Mouse (Mus musculus) frontal cortex, postnatal 36 days (tissue): ENCODE results near the gene Ptpn3.

ENCODE experiments used
- DNase-seq, 2 experiments: peaks; one replicate each; pipeline ENCODE4 v3.0.0; 2022; ENCODE audit warnings: low spot score in 2 of 2

Gene Ptpn3

DNA sequence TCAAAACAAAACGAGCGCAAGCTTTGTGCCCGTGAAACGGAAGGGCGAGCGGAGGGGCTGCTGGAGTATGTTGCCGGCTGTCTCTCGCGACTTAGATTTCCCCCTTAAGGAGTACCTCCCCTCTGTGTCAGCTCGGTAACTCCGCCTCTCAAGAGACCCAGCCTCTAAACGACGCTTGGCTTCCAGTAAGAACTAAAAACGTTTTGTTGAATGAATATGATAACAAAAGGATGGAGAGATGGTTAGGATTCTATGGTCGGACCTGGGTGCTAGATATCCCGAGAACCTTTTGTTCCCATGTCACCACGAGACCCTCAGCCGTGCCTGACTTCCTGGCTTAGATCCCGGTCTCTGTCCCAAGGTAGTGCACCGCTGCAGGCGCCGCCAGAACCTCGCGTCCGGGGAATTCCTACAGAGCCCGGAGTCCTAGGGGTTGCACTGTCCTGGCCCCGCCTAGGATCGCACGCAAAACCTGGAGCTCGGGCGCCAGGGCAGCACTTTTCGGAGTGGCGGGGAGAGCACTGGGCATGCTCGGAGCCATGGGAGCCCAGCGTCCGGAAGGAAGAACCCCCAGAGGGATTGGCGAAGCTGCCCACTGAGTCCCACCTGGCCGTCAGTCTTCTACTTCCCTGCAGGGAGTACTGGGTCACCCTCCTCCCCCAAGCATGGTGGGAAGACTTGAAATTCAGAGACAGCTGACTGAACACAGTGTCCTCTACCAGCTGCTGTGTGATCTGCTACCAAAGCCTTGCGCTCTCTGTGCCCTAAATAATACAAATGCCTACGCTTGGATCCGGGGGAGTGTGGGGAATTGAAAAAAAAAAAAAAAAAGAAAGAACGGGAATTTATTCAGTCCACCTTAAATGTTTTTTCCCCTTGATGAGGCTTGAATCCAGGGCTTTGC lies at the start of gene Ptpn3:
Gene Ptpn3 (minus strand): TSS at position 428 of the 904 bp plus-strand sequence.
- DNase-seq, result peak; percentile 84 to 86

GRCm38 (mm10) chr4:57350541-57350940 lies 48.9 kb upstream of the Ptpn3 start:
- no peak for DNase-seq

DNA sequence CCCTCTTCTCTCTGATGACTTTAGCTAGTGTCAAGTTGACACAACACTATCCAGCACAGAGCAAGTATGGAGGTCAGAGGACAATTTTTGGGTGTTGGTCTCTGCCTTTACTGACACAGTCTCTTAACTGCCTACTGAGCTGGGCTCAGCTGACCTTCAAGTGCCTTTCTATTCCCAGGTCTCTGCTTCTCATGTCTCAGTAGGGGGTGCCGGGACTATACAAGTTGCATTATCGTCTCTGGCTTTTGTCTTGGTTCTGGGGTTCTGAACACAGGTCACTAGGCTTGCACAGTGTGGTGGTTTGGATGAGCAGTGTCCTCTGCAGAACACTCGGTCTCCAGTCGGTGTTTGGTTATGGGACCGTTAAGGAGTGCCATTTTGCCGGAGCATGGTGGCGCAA lies 42.4 kb upstream of the Ptpn3 start:
- no peak for DNase-seq

DNA sequence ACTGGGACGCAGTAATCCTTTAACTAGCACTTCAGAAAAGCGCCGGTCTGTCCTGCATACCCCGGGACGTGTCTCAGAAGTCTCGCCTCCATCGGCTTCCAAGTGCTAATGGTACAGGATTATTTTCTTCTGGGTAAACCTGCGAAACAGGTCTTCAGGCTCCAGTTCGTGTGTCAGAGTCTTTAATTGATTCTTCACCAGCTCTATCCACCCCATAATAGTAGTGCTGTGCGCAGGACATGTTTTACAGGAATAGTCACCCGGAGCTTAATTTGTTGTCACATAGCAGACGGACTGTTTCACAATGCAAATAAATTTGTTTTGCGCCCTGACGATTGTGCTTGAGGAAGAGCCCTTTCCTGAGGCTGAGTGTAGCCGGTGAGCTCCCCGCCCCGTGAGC lies 37.3 kb upstream of the Ptpn3 start:
- no peak for DNase-seq

DNA sequence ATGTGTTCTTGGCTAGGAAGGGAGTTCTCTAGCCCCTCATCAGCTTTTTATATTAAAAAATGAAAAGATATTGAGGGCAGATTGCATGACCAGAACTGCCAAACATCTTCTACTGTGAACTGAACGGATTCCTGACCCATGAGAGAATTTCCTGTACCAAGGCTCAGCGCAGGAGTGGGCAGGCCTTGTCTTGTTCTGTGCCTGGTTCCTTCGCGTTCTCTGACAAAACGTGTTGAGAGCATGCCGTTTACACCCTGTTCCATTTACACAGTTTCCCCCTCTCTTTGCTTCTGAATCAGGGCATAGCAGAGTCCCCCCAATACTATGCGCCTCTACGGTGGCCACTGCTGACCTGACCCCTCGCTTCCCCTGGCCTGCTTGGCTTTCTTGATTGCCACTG lies 36.4 kb upstream of the Ptpn3 start:
- DNase-seq, result no peak

GRCm38 (mm10) chr4:57335000-57335666 lies 33.5 kb upstream of the Ptpn3 start:
- DNase-seq, result no peak

DNA sequence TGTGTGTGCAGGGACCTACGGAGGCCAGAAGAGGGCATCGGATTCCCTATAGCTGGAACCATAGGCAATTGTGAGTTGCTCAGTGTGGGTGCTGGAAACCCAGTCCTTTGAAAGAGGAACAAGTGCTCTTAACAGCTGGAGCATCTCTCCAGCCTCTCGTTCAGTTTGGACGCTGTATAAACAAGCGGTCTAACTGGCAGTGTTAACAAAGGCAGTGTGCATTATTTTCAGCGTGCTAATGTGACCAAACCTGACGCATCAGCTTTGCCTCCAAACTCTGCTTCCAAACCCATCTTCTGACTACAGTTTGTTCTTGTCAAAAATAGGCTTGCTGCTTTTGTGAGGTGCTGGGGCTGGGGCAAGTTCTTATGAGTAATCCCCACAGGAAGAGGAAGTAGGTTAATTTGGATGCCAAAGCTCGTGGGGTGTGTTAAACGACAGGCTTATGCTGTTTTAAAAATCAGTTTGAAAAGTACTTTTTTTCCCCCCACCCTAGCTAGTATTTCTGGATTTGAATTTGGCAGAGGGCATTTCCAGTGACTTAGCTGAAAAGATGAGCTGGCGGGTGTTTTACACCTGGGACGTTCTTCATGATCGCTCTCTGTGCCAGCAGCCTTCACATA lies 32.4 kb upstream of the Ptpn3 start:
- DNase-seq, result peak in 1 of 2 experiments; percentile 17

DNA sequence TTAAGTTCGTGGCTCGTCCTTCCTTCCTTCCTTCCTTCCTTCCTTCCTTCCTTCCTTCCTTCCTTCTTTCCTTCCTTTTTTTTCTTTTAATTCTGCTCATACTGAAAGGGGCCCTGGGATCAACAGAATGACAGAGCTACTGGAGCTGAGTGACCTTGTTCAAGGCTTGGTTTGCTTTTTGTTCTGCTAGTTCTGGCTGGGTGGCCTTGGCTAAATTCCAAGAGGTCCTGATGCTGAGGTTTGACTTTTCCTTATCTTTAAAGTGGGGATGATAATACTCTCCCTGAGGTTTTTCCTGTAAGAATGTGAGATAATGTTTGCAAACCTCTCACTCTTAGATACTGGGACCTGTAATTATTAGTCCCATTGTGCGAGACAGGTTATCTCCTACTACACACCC lies 30.9 kb upstream of the Ptpn3 start:
- no peak for DNase-seq

DNA sequence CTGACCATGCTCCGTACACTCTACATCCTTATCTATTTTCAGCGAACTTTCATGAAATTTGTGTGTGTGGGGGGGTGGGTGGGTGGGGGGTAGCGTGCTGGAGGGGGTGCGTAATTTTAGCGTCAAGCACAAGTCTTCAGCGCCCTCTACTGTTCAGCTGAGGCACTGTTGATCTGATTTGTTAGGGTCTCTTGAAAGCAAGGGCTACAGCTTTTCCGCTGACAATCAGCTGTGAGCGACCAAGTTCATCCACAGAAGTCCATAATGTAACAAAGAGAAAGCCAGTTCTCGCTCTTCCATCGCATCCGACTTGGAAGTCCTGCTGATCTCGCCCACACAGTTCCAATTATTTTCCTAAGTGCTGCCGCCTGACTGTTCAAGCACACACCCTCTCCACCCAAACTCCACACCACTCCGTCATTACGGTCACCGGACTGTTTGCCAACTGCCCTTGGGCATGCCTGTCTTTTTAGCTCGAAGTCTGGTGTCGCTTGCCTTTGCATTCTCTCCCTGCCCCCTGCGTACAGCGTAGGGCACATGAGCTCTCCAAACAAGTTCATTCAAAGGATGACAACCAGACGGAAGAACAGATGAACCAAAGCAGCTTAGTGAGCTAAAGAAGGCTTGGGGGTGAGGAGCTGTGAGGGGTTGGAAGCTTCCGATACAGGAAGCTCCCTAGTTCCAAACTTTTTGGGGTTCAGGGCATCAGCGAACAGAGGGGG lies 19.1 kb upstream of the Ptpn3 start:
- DNase-seq, result peak; percentile 36 to 65

- DNase-seq, result peak; percentile 78 to 88
These were observed 17.0 kb upstream of the Ptpn3 start for GRCm38 (mm10) chr4:57318525-57319212.

GRCm38 (mm10) chr4:57312256-57313166 lies 10.9 kb upstream of the Ptpn3 start:
- no peak for DNase-seq

GRCm38 (mm10) chr4:57311750-57312149 lies 10.1 kb upstream of the Ptpn3 start:
- no peak for DNase-seq

DNA sequence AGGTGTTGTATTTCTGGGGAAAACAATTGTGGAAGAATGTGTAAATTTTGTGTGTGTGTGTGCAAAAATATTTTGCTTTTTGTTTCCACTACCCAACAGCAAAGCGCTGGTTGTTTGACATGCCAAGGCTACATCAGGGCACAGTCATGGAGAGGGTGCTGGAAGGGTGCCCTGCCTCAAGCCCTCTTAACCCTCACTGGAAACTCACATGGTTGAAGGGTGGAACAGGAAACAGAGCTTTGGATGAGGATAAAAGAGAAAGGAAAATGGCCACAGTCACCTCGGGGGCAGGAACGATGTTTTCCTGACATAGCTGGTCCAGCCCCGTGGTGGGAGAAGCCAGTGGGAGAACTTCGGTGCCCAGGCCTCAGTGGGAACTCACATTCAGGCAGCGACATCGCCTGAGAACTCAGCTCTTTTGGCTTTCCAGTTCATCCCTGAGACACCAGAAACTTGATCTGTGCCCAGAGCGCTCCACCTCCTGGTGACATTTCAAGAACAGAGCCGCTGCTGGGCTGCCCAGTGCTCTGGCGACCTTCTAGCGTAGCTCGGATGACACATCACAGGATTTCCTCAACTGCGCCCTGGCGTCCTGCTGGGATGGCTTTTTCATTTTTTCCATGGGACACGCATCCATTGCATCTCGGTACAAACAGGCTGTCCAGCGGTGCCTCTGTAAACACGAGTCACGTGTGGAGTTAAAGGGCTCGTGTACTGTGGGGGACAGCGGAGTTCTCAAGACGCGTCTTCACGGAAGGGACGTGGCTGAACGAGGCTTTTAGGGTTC lies 6.8 kb upstream of the Ptpn3 start:
- DNase-seq, result no peak

GRCm38 (mm10) chr4:57307747-57308146 lies 6.1 kb upstream of the Ptpn3 start:
- no peak for DNase-seq

GRCm38 (mm10) chr4:57306260-57306659 lies 4.6 kb upstream of the Ptpn3 start:
- no peak for DNase-seq

DNA sequence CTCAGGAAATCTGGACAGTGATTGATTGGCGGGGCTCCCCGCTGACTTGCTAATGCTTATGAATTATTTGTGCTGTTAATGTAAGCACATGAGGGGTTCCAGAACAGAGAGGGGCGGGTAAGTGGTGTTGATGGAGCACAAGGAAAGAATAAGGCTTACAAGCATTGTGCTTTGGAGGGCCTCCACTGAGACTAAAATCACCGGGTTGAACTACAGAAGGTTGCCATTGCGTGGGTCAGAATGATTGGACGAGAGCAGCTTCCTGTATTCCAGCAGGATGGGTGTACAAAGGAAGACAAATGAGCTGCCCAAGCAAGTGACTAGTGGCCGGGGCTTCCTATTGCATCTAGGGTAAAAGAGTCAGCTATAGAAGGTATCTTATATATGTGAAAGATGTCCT lies 4.0 kb upstream of the Ptpn3 start:
- DNase-seq, result no peak

GRCm38 (mm10) chr4:57300469-57301409 lies 898 bp downstream of the Ptpn3 start:
- DNase-seq, result peak; percentile 34 to 46
